Mouse (Mus musculus) regulatory T cell (primary cell): ENCODE data around the gene Hnrnpf.

Experiments used
- in situ Hi-C: fragments of 300-600 bp; cut with MboI, MseI; formaldehyde crosslinking; loops from one replicate; pipeline ENCODE4 v1.15.1; 2025; ENCODE audit warnings: high pct_unique_total_duplicates

The Hnrnpf gene

GRCm38 (mm10) chr6:117917576-117917975 is 17.5 kb downstream of the Hnrnpf start:
- in situ Hi-C loops: no loop called here

GRCm38 (mm10) chr6:117918043-117918442 is 17.9 kb downstream of the Hnrnpf start:
- in situ Hi-C loops: no loop called here

- in situ Hi-C loops: no loop called here
Measured at GRCm38 (mm10) chr6:117920659-117921640, 20.8 kb downstream of the Hnrnpf start.

GRCm38 (mm10) chr6:117922041-117922440 is 21.9 kb downstream of the Hnrnpf start:
- in situ Hi-C loops: no loop called here

GRCm38 (mm10) chr6:117926871-117927491 is 26.9 kb downstream of the Hnrnpf start:
- in situ Hi-C loops: no loop called here

- in situ Hi-C loops: no loop called here
Measured at GRCm38 (mm10) chr6:117927955-117928354, 27.8 kb downstream of the Hnrnpf start.

GRCm38 (mm10) chr6:117928746-117929145 is 28.6 kb downstream of the Hnrnpf start:
- in situ Hi-C loops: no loop called here

- in situ Hi-C loops: no loop called here
Measured at GRCm38 (mm10) chr6:117929945-117930655, 30.0 kb downstream of the Hnrnpf start.

GRCm38 (mm10) chr6:117932325-117933051 is 32.4 kb downstream of the Hnrnpf start:
- in situ Hi-C loops: no loop called here

- in situ Hi-C loops: no loop called here
Measured at GRCm38 (mm10) chr6:117934301-117934700, 34.2 kb downstream of the Hnrnpf start.

- in situ Hi-C loops: no loop called here
Measured at GRCm38 (mm10) chr6:117935681-117936612, 35.8 kb downstream of the Hnrnpf start.

- in situ Hi-C loops: no loop called here
Measured at GRCm38 (mm10) chr6:117937222-117937932, 37.3 kb downstream of the Hnrnpf start, which contains the start of gene Fxyd4. Gene Fxyd4 (minus strand): TSS chr6:117937692.

GRCm38 (mm10) chr6:117938951-117939350 is 38.8 kb downstream of the Hnrnpf start:
- in situ Hi-C loops: no loop called here

- in situ Hi-C loops: no loop called here
Measured at GRCm38 (mm10) chr6:117942769-117943168, 42.6 kb downstream of the Hnrnpf start.

- in situ Hi-C loops: no loop called here
Measured at GRCm38 (mm10) chr6:117943899-117944298, 43.8 kb downstream of the Hnrnpf start.

GRCm38 (mm10) chr6:117952330-117952729 is 52.2 kb downstream of the Hnrnpf start:
- in situ Hi-C loops: no loop called here

- in situ Hi-C loops: no loop called here
Measured at GRCm38 (mm10) chr6:117956161-117956560, 56.0 kb downstream of the Hnrnpf start.

GRCm38 (mm10) chr6:117956851-117957501 is 56.9 kb downstream of the Hnrnpf start:
- in situ Hi-C loops: no loop called here

- in situ Hi-C loops: no loop called here
Measured at GRCm38 (mm10) chr6:117963201-117963600, 63.1 kb downstream of the Hnrnpf start.
